Mouse (Mus musculus): Measurements from ENCODE around the gene Arhgap29. TPM values are rescaled to one million over a fixed set of nuclear protein-coding genes. Genes with fewer than 3 reads are reported as not detected.

The Arhgap29 gene
- polyA plus RNA-seq, 1 experiment from 2014 or later, result 35.0 TPM

DNA sequence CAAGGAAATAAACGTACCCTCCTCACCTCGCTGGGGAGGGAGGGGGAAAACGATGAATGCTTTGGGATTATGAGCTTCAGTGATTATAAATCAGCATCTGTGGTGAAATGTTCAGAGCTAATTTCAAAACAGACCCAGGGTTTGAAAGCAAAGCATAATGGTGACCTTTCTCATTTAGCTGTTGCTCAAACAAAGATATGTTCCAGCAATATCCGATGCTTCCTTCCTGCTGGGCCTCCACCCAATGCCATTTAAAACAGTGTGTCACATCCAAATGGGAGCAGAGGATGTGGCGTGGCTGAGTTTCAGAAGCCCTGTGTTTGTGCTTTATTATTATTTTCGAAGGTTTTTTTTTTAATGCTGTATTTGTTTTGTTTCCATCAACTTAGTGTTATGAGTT lies 37.1 kb upstream of the Arhgap29 start:
- ATAC-seq (replicated peaks; ENCODE audit: low FRiP score) (no peak), DNase-seq (ENCODE audit: low spot score) (no peak)
- no peaks in the 10 kb centered on the region for H3K9me3 ChIP-seq (ENCODE audit: control insufficient read depth, low read length)
- H3K27me3 ChIP-seq (ENCODE audit: control insufficient read depth, insufficient read depth, low read length), result no peaks in the 10 kb centered on the region
- no peak overlapping the region for H3K27ac ChIP-seq (ENCODE audit: low read depth, low read length)
- no peak overlapping the region for H3K4me3 ChIP-seq (ENCODE audit: low read depth, low read length)
- H3K36me3 ChIP-seq (ENCODE audit: control insufficient read depth, insufficient read depth, low read length), result no peaks in the 10 kb centered on the region
- 79% methylated on average over 6 of the region's 6 CpGs for WGBS
- H3K9ac ChIP-seq (ENCODE audit: low read length), result no peak overlapping the region
- no peaks in the 10 kb centered on the region for H3K4me1 ChIP-seq (replicated peaks; ENCODE audit: control insufficient read depth, insufficient read depth, low read length)
- no peak overlapping the region for H3K4me2 ChIP-seq (ENCODE audit: low read depth, low read length, severe bottlenecking)

DNA sequence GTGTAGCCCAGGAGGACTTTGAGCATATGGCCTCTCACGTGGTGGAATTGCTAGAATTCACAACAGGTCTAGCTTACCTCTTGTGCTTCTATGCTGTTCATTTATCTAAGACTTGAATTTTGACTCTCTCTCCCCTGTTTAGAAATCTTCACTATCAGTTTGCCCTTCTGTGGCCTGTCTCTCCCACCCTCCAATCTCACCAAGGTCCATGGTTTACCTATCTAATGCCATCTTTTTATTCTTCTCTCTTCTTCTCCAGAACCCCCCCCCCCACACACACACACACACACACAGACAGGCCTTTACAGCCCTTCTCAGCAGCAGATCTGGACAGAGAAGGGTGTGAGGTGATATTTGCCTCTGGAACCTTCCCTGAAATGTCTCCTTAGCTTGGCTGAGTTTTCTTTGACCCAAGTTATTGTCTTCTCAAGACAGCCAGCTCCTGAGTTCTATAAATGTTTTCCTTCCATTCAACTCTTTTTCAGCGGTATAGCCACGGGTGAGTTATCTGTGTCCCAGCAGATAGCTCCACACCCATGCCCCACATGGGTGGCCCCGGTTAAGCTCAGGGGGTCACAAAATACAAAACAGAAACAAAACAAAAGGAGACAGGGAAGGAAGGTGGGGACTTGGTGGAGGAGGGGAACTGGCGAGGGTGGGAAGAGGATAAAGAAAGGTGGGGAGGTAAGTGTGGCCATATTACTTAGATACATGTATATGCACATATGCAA lies 35.4 kb upstream of the Arhgap29 start:
- Histone ChIP-seq H3K27me3 (ENCODE audit: control insufficient read depth, insufficient read depth, low read length) (no peaks in the 10 kb centered on the region), H3K4me2 (ENCODE audit: low read depth, low read length, severe bottlenecking) (no peak overlapping the region), H3K4me1 (replicated peaks; ENCODE audit: control insufficient read depth, insufficient read depth, low read length) (no peaks in the 10 kb centered on the region), H3K9ac (ENCODE audit: low read length) (no peak overlapping the region), H3K9me3 (ENCODE audit: control insufficient read depth, low read length) (no peaks in the 10 kb centered on the region), H3K27ac (ENCODE audit: low read depth, low read length) (no peak overlapping the region), H3K4me3 (ENCODE audit: low read depth, low read length) (no peak overlapping the region), H3K36me3 (ENCODE audit: control insufficient read depth, insufficient read depth, low read length) (no peaks in the 10 kb centered on the region)
- WGBS, result 89% methylated on average over 5 of the region's 5 CpGs
- ATAC-seq (replicated peaks; ENCODE audit: low FRiP score) (no peak), DNase-seq (ENCODE audit: low spot score) (no peak)

DNA sequence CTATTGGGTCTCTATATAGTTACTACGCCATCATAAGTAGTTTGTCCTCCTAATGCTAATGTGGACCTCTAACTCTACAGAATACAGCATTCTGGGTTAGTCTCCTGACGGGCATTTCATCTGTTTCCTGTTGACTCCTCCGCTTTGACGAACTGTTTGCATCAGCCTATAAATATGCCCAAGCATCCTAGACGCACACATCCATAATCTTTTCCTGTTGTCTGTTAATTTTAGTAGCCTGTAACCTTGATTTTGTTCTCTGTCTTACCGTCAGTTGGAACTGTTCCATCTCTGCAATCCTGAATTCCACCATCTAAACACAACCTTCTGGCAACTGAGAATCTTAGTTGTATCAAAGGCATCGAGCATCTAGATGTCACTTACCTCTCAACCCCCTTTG lies 34.7 kb upstream of the Arhgap29 start:
- ATAC-seq (replicated peaks; ENCODE audit: low FRiP score) (no peak), DNase-seq (ENCODE audit: low spot score) (no peak)
- Histone ChIP-seq H3K9me3 (ENCODE audit: control insufficient read depth, low read length) (no peaks in the 10 kb centered on the region), H3K4me2 (ENCODE audit: low read depth, low read length, severe bottlenecking) (no peak overlapping the region), H3K4me3 (ENCODE audit: low read depth, low read length) (no peak overlapping the region), H3K9ac (ENCODE audit: low read length) (no peak overlapping the region), H3K27ac (ENCODE audit: low read depth, low read length) (no peak overlapping the region), H3K4me1 (replicated peaks; ENCODE audit: control insufficient read depth, insufficient read depth, low read length) (no peaks in the 10 kb centered on the region), H3K36me3 (ENCODE audit: control insufficient read depth, insufficient read depth, low read length) (no peaks in the 10 kb centered on the region), H3K27me3 (ENCODE audit: control insufficient read depth, insufficient read depth, low read length) (no peaks in the 10 kb centered on the region)
- 90% methylated on average over 7 of the region's 7 CpGs for WGBS

DNA sequence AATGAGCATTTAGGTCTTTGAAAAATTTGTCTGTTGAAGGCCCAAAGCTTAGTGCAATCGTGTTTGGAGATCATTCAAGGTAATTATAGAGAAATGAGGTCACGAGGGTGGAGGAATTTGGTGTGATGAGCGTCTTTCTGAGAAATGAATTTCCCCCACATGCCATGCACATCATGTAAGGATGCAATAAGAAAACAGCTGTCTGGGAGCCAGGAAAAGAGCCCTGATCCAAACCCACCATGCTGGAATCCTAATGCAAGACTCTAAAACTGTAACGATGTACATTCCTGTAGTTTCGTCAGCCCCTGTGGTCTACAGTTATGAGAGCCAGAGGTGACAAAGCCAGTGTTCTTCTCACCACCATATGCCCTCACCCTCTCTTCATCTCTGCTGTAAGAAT lies 32.4 kb upstream of the Arhgap29 start:
- 86% methylated on average over 5 of the region's 5 CpGs for WGBS
- H3K27ac ChIP-seq (ENCODE audit: low read depth, low read length), result no peak overlapping the region
- H3K9me3 ChIP-seq (ENCODE audit: control insufficient read depth, low read length), result no peaks in the 10 kb centered on the region
- DNase-seq (ENCODE audit: low spot score) (no peak), ATAC-seq (replicated peaks; ENCODE audit: low FRiP score) (no peak)
- no peaks in the 10 kb centered on the region for H3K36me3 ChIP-seq (ENCODE audit: control insufficient read depth, insufficient read depth, low read length)
- no peak overlapping the region for H3K4me2 ChIP-seq (ENCODE audit: low read depth, low read length, severe bottlenecking)
- H3K4me3 ChIP-seq (ENCODE audit: low read depth, low read length), result no peak overlapping the region
- no peaks in the 10 kb centered on the region for H3K27me3 ChIP-seq (ENCODE audit: control insufficient read depth, insufficient read depth, low read length)
- no peak overlapping the region for H3K9ac ChIP-seq (ENCODE audit: low read length)
- no peaks in the 10 kb centered on the region for H3K4me1 ChIP-seq (replicated peaks; ENCODE audit: control insufficient read depth, insufficient read depth, low read length)

DNA sequence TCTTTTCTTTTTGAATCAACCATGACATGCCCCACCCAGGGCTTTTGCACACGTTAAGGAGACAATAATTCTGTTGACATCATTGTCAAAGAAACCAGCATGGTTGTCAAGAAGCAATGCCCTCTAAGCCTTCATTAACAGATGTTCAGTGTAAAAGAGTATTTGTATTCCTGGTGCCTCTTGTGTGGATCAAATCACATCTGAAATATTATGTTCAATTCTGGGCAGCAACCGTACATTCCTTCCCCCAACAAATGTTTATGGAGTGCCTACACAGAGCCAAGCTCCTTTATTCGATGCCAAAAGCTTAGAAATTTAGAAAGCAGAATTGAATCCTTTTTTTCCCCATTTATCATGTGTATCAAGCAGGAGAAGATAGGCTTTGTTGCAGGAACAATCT lies 31.6 kb upstream of the Arhgap29 start:
- ATAC-seq (replicated peaks; ENCODE audit: low FRiP score) (no peak), DNase-seq (ENCODE audit: low spot score) (no peak)
- Histone ChIP-seq H3K27me3 (ENCODE audit: control insufficient read depth, insufficient read depth, low read length) (no peaks in the 10 kb centered on the region), H3K27ac (ENCODE audit: low read depth, low read length) (no peak overlapping the region), H3K9ac (ENCODE audit: low read length) (no peak overlapping the region), H3K9me3 (ENCODE audit: control insufficient read depth, low read length) (no peaks in the 10 kb centered on the region), H3K4me2 (ENCODE audit: low read depth, low read length, severe bottlenecking) (no peak overlapping the region), H3K4me3 (ENCODE audit: low read depth, low read length) (no peak overlapping the region), H3K4me1 (replicated peaks; ENCODE audit: control insufficient read depth, insufficient read depth, low read length) (no peaks in the 10 kb centered on the region), H3K36me3 (ENCODE audit: control insufficient read depth, insufficient read depth, low read length) (no peaks in the 10 kb centered on the region)
- 87% methylated on average over 3 of the region's 3 CpGs for WGBS

DNA sequence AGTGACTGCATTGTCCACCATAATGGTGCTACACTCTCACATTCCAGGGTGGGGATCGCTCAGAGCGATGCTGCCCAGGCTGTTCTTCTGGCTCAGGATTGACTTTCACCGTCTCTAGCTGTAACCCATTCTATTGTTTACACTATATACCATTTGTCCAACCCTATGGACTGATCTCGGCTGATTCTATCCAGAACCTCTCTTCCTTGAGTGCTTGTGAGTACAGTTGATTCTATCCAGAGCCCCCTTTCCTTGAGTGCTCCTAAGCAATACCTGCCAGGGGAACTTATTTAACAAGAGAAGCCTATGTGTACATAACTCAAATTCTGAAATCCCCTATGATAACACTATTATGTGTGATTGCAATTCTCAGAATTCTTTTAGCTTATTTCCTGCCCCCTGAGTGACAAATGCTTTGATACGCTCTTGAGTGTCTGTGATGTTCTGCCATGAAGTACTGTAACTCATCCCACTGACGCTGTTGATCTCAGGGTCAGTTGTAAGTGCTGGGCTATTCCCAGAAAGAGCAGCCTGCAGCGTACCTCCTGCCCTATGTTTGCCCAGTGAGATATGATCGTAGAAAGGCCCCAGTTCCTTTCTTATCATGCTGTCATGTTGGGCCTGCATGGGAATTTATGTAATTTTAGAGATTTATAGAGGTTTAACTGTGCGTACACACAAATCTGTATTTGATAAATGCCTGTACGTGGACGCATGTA lies 27.4 kb upstream of the Arhgap29 start:
- Histone ChIP-seq H3K4me1 (replicated peaks; ENCODE audit: control insufficient read depth, insufficient read depth, low read length) (no peaks in the 10 kb centered on the region), H3K27ac (ENCODE audit: low read depth, low read length) (no peak overlapping the region), H3K27me3 (ENCODE audit: control insufficient read depth, insufficient read depth, low read length) (no peaks in the 10 kb centered on the region), H3K9me3 (ENCODE audit: control insufficient read depth, low read length) (no peaks in the 10 kb centered on the region), H3K36me3 (ENCODE audit: control insufficient read depth, insufficient read depth, low read length) (no peaks in the 10 kb centered on the region), H3K4me2 (ENCODE audit: low read depth, low read length, severe bottlenecking) (no peak overlapping the region), H3K4me3 (ENCODE audit: low read depth, low read length) (no peak overlapping the region), H3K9ac (ENCODE audit: low read length) (no peak overlapping the region)
- DNase-seq (ENCODE audit: low spot score) (no peak), ATAC-seq (replicated peaks; ENCODE audit: low FRiP score) (no peak)
- 91% methylated on average over 11 of the region's 11 CpGs for WGBS

DNA sequence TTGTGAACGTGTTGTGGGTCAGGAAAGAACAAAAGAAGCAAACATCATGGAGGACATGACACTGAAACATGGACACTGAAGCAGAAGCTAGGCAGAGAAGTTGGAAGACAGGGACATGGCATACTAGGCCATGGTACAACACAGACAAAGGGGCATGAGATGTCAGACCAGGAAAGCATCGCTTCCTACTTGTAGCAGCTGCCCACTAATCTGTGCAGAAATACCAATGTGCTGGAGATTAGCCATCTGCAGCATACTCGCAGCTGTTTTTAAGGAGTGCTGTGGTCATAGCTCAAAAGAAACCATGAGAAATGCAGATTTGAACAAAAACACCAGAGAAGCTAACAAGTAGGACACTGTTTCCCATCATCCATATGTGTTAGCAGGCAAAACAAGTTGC lies 24.7 kb upstream of the Arhgap29 start:
- DNase-seq (ENCODE audit: low spot score), result no peak
- Histone ChIP-seq H3K9ac (ENCODE audit: low read length) (no peak overlapping the region), H3K9me3 (ENCODE audit: control insufficient read depth, low read length) (no peaks in the 10 kb centered on the region), H3K4me3 (ENCODE audit: low read depth, low read length) (no peak overlapping the region), H3K4me1 (replicated peaks; ENCODE audit: control insufficient read depth, insufficient read depth, low read length) (no peaks in the 10 kb centered on the region), H3K4me2 (ENCODE audit: low read depth, low read length, severe bottlenecking) (no peak overlapping the region), H3K27me3 (ENCODE audit: control insufficient read depth, insufficient read depth, low read length) (no peaks in the 10 kb centered on the region), H3K36me3 (ENCODE audit: control insufficient read depth, insufficient read depth, low read length) (no peaks in the 10 kb centered on the region), H3K27ac (ENCODE audit: low read depth, low read length) (no peak overlapping the region)
- ATAC-seq (replicated peaks; ENCODE audit: low FRiP score), result no peak
- WGBS, result 87% methylated on average over 3 of the region's 3 CpGs

DNA sequence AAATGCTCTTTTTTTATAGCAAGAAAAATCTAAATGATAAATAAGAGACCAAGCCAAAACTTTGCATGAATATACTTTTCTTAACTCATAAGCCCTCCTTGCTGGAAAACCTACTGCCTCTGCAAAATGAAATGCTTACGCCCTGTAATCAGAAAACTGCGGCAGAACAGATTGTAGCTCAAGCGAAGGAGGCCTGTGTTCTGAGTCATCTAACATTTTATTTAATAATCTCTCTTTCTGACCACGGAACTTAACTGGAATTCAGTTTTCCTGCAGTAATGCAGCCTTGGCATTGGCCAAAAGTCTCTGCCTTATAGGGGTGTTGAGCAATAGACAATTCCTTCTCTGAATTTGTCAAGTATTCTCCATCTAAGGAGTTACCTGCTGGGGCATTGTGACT lies 19.5 kb upstream of the Arhgap29 start:
- no peaks in the 10 kb centered on the region for H3K4me1 ChIP-seq (replicated peaks; ENCODE audit: control insufficient read depth, insufficient read depth, low read length)
- H3K36me3 ChIP-seq (ENCODE audit: control insufficient read depth, insufficient read depth, low read length), result no peaks in the 10 kb centered on the region
- H3K4me2 ChIP-seq (ENCODE audit: low read depth, low read length, severe bottlenecking), result no peak overlapping the region
- no peak for DNase-seq (ENCODE audit: low spot score)
- H3K4me3 ChIP-seq (ENCODE audit: low read depth, low read length), result no peak overlapping the region
- H3K27me3 ChIP-seq (ENCODE audit: control insufficient read depth, insufficient read depth, low read length), result no peaks in the 10 kb centered on the region
- no peak for ATAC-seq (replicated peaks; ENCODE audit: low FRiP score)
- H3K27ac ChIP-seq (ENCODE audit: low read depth, low read length), result no peak overlapping the region
- H3K9ac ChIP-seq (ENCODE audit: low read length), result no peak overlapping the region
- H3K9me3 ChIP-seq (ENCODE audit: control insufficient read depth, low read length), result no peaks in the 10 kb centered on the region
- WGBS, result 87% methylated on average over 4 of the region's 4 CpGs

DNA sequence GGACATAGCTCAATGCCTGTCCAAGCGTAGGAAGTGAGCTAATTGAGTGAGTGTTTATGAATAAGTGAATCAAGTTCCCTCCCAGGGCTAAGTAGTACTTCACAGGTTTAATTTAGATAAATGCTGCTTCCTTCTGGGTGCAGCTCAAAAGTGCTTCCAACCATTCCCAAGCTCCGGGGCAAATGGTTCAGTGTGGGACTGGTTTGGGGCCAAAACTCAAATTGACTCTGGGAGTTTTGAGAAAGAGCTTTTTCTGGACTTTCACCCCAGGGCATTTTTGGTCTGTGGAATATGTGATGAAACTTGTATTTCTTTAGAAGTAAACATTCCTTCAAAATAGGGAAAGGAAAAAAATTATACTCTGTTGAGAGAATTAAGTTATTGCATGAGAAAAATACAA lies 16.1 kb upstream of the Arhgap29 start:
- no peaks in the 10 kb centered on the region for H3K9me3 ChIP-seq (ENCODE audit: control insufficient read depth, low read length)
- ATAC-seq (replicated peaks; ENCODE audit: low FRiP score) (no peak), DNase-seq (ENCODE audit: low spot score) (no peak)
- H3K27me3 ChIP-seq (ENCODE audit: control insufficient read depth, insufficient read depth, low read length), result no peaks in the 10 kb centered on the region
- H3K4me3 ChIP-seq (ENCODE audit: low read depth, low read length), result no peak overlapping the region
- no peak overlapping the region for H3K27ac ChIP-seq (ENCODE audit: low read depth, low read length)
- H3K36me3 ChIP-seq (ENCODE audit: control insufficient read depth, insufficient read depth, low read length), result no peaks in the 10 kb centered on the region
- H3K9ac ChIP-seq (ENCODE audit: low read length), result no peak overlapping the region
- 82% methylated on average over 2 of the region's 2 CpGs for WGBS
- H3K4me1 ChIP-seq (replicated peaks; ENCODE audit: control insufficient read depth, insufficient read depth, low read length), result no peaks in the 10 kb centered on the region
- no peak overlapping the region for H3K4me2 ChIP-seq (ENCODE audit: low read depth, low read length, severe bottlenecking)
